Mouse (Mus musculus): ENCODE results near the gene Rap2c. TPM values are rescaled to one million over a fixed set of nuclear protein-coding genes. Genes with fewer than 3 reads are reported as not detected.

The Rap2c gene
- polyA plus RNA-seq, 1 experiment from 2014 or later: 47.7 TPM

GRCm38 (mm10) chrX:51035678-51036209 lies 17.9 kb upstream of the Rap2c start:
- no peaks in the 10 kb centered on the region for H3K4me1 ChIP-seq (ENCODE audit: control insufficient read depth, insufficient read depth, low read length)
- H3K9me3 ChIP-seq (ENCODE audit: control insufficient read depth, low read length): no peaks in the 10 kb centered on the region
- H3K4me2 ChIP-seq (ENCODE audit: low read depth, severe bottlenecking): no peak overlapping the region
- WGBS: 26% methylated on average over 7 of the region's 7 CpGs
- peak overlapping the region; percentile 42; the same call in 1 of the 2 replicates for H3K27ac ChIP-seq (replicated peaks; ENCODE audit: low read depth, low read length)
- no peak overlapping the region for H3K4me3 ChIP-seq (ENCODE audit: low read depth, low read length)
- DNase-seq (ENCODE audit: low spot score) (peak; percentile 33), ATAC-seq (ENCODE audit: insufficient number of reproducible peaks, low FRiP score, low TSS enrichment, low read depth) (peak; percentile 21; the same call in 1 of the 2 replicates)
- no peaks in the 10 kb centered on the region for H3K36me3 ChIP-seq (ENCODE audit: control insufficient read depth, insufficient read depth, low read length)
- H3K9ac ChIP-seq (ENCODE audit: low read length): no peak overlapping the region
- H3K27me3 ChIP-seq (ENCODE audit: control insufficient read depth, insufficient read depth, low read length): no peaks in the 10 kb centered on the region

GRCm38 (mm10) chrX:51019884-51020283 lies 2.1 kb upstream of the Rap2c start:
- ATAC-seq (ENCODE audit: insufficient number of reproducible peaks, low FRiP score, low TSS enrichment, low read depth) (no peak), DNase-seq (ENCODE audit: low spot score) (peak; percentile 38)
- Histone ChIP-seq H3K9me3 (ENCODE audit: control insufficient read depth, low read length) (no peaks in the 10 kb centered on the region), H3K27ac (replicated peaks; ENCODE audit: low read depth, low read length) (no peak overlapping the region), H3K4me1 (ENCODE audit: control insufficient read depth, insufficient read depth, low read length) (no peaks in the 10 kb centered on the region), H3K9ac (ENCODE audit: low read length) (no peak overlapping the region), H3K4me2 (ENCODE audit: low read depth, severe bottlenecking) (no peak overlapping the region), H3K27me3 (ENCODE audit: control insufficient read depth, insufficient read depth, low read length) (no peaks in the 10 kb centered on the region), H3K4me3 (ENCODE audit: low read depth, low read length) (no peak overlapping the region), H3K36me3 (ENCODE audit: control insufficient read depth, insufficient read depth, low read length) (no peaks in the 10 kb centered on the region)
- 29% methylated on average over 2 of the region's 2 CpGs for WGBS

- peak overlapping the region; percentile 87 for H3K9ac ChIP-seq (ENCODE audit: low read length)
- WGBS: 25% methylated on average over 29 of the region's 32 CpGs
- H3K4me1 ChIP-seq (ENCODE audit: control insufficient read depth, insufficient read depth, low read length): no peaks in the 10 kb centered on the region
- H3K27ac ChIP-seq (replicated peaks; ENCODE audit: low read depth, low read length): peak overlapping the region; percentile 95
- H3K4me2 ChIP-seq (ENCODE audit: low read depth, severe bottlenecking): peak overlapping the region; percentile 37
- DNase-seq (ENCODE audit: low spot score): peak; percentile 72
- H3K36me3 ChIP-seq (ENCODE audit: control insufficient read depth, insufficient read depth, low read length): no peaks in the 10 kb centered on the region
- ATAC-seq (ENCODE audit: insufficient number of reproducible peaks, low FRiP score, low TSS enrichment, low read depth): peak; percentile 88
- H3K9me3 ChIP-seq (ENCODE audit: control insufficient read depth, low read length): no peaks in the 10 kb centered on the region
- peak overlapping the region; percentile 49 for H3K4me3 ChIP-seq (ENCODE audit: low read depth, low read length)
- H3K27me3 ChIP-seq (ENCODE audit: control insufficient read depth, insufficient read depth, low read length): no peaks in the 10 kb centered on the region
Observed at GRCm38 (mm10) chrX:51018786-51019179, 965 bp upstream of the Rap2c start.

GRCm38 (mm10) chrX:51016926-51017325 lies 892 bp downstream of the Rap2c start:
- H3K36me3 ChIP-seq (ENCODE audit: control insufficient read depth, insufficient read depth, low read length): no peaks in the 10 kb centered on the region; the same call in 1 of the 2 replicates
- ATAC-seq (ENCODE audit: insufficient number of reproducible peaks, low FRiP score, low TSS enrichment, low read depth) (no peak), DNase-seq (ENCODE audit: low spot score) (peak; percentile 21)
- peak overlapping the region; percentile 49 for H3K4me2 ChIP-seq (ENCODE audit: low read depth, severe bottlenecking)
- H3K9me3 ChIP-seq (ENCODE audit: control insufficient read depth, low read length): no peaks in the 10 kb centered on the region
- H3K4me1 ChIP-seq (ENCODE audit: control insufficient read depth, insufficient read depth, low read length): no peaks in the 10 kb centered on the region
- H3K9ac ChIP-seq (ENCODE audit: low read length): peak overlapping the region; percentile 87
- 27% methylated on average over 12 of the region's 12 CpGs for WGBS
- no peak overlapping the region; the same call in 1 of the 2 replicates for H3K27ac ChIP-seq (replicated peaks; ENCODE audit: low read depth, low read length)
- no peaks in the 10 kb centered on the region for H3K27me3 ChIP-seq (ENCODE audit: control insufficient read depth, insufficient read depth, low read length)
- peak overlapping the region; percentile 49 for H3K4me3 ChIP-seq (ENCODE audit: low read depth, low read length)

- ATAC-seq (ENCODE audit: insufficient number of reproducible peaks, low FRiP score, low TSS enrichment, low read depth): no peak
Observed at GRCm38 (mm10) chrX:51012280-51012679, 5.5 kb downstream of the Rap2c start.

GRCm38 (mm10) chrX:51010323-51010722 lies 7.5 kb downstream of the Rap2c start:
- H3K4me1 ChIP-seq (ENCODE audit: control insufficient read depth, insufficient read depth, low read length): no peaks in the 10 kb centered on the region
- ATAC-seq (ENCODE audit: insufficient number of reproducible peaks, low FRiP score, low TSS enrichment, low read depth) (no peak), DNase-seq (ENCODE audit: low spot score) (no peak)
- no peaks in the 10 kb centered on the region; the same call in 1 of the 2 replicates for H3K36me3 ChIP-seq (ENCODE audit: control insufficient read depth, insufficient read depth, low read length)
- H3K9me3 ChIP-seq (ENCODE audit: control insufficient read depth, low read length): no peaks in the 10 kb centered on the region
- WGBS: 77% methylated on average over 4 of the region's 4 CpGs
- no peak overlapping the region for H3K27ac ChIP-seq (replicated peaks; ENCODE audit: low read depth, low read length)
- H3K4me3 ChIP-seq (ENCODE audit: low read depth, low read length): no peak overlapping the region
- no peak overlapping the region for H3K9ac ChIP-seq (ENCODE audit: low read length)
- H3K4me2 ChIP-seq (ENCODE audit: low read depth, severe bottlenecking): no peak overlapping the region
- no peaks in the 10 kb centered on the region for H3K27me3 ChIP-seq (ENCODE audit: control insufficient read depth, insufficient read depth, low read length)

More at GRCm38 (mm10) chrX:51012280-51012679, 5.5 kb downstream of the Rap2c start:
- Histone ChIP-seq H3K27me3 (ENCODE audit: control insufficient read depth, insufficient read depth, low read length) (no peaks in the 10 kb centered on the region), H3K27ac (replicated peaks; ENCODE audit: low read depth, low read length) (no peak overlapping the region), H3K4me1 (ENCODE audit: control insufficient read depth, insufficient read depth, low read length) (no peaks in the 10 kb centered on the region), H3K9me3 (ENCODE audit: control insufficient read depth, low read length) (no peaks in the 10 kb centered on the region), H3K9ac (ENCODE audit: low read length) (no peak overlapping the region), H3K36me3 (ENCODE audit: control insufficient read depth, insufficient read depth, low read length) (no peaks in the 10 kb centered on the region; the same call in 1 of the 2 replicates), H3K4me2 (ENCODE audit: low read depth, severe bottlenecking) (no peak overlapping the region), H3K4me3 (ENCODE audit: low read depth, low read length) (no peak overlapping the region)
- no peak for DNase-seq (ENCODE audit: low spot score)
- 66% methylated on average over 2 of the region's 2 CpGs for WGBS

GRCm38 (mm10) chrX:51000791-51001190 lies 17.0 kb downstream of the Rap2c start:
- WGBS: 86% methylated on average over 6 of the region's 6 CpGs
- Histone ChIP-seq H3K9me3 (ENCODE audit: control insufficient read depth, low read length) (no peaks in the 10 kb centered on the region), H3K36me3 (ENCODE audit: control insufficient read depth, insufficient read depth, low read length) (no peaks in the 10 kb centered on the region), H3K4me2 (ENCODE audit: low read depth, severe bottlenecking) (no peak overlapping the region), H3K4me1 (ENCODE audit: control insufficient read depth, insufficient read depth, low read length) (no peaks in the 10 kb centered on the region), H3K4me3 (ENCODE audit: low read depth, low read length) (no peak overlapping the region), H3K27me3 (ENCODE audit: control insufficient read depth, insufficient read depth, low read length) (no peaks in the 10 kb centered on the region), H3K27ac (replicated peaks; ENCODE audit: low read depth, low read length) (no peak overlapping the region), H3K9ac (ENCODE audit: low read length) (no peak overlapping the region)
- ATAC-seq (ENCODE audit: insufficient number of reproducible peaks, low FRiP score, low TSS enrichment, low read depth) (no peak), DNase-seq (ENCODE audit: low spot score) (no peak)

- H3K4me1 ChIP-seq (ENCODE audit: control insufficient read depth, insufficient read depth, low read length): no peaks in the 10 kb centered on the region
- no peak for ATAC-seq (ENCODE audit: insufficient number of reproducible peaks, low FRiP score, low TSS enrichment, low read depth)
- WGBS: 82% methylated on average over 2 of the region's 2 CpGs
- no peak overlapping the region for H3K4me2 ChIP-seq (ENCODE audit: low read depth, severe bottlenecking)
- no peak overlapping the region for H3K9ac ChIP-seq (ENCODE audit: low read length)
- H3K36me3 ChIP-seq (ENCODE audit: control insufficient read depth, insufficient read depth, low read length): no peaks in the 10 kb centered on the region
- no peaks in the 10 kb centered on the region for H3K27me3 ChIP-seq (ENCODE audit: control insufficient read depth, insufficient read depth, low read length)
- H3K9me3 ChIP-seq (ENCODE audit: control insufficient read depth, low read length): no peaks in the 10 kb centered on the region
- H3K27ac ChIP-seq (replicated peaks; ENCODE audit: low read depth, low read length): no peak overlapping the region
- no peak overlapping the region for H3K4me3 ChIP-seq (ENCODE audit: low read depth, low read length)
- no peak for DNase-seq (ENCODE audit: low spot score)
Observed at GRCm38 (mm10) chrX:50995310-50995709, 22.5 kb downstream of the Rap2c start.

GRCm38 (mm10) chrX:50991324-50991723 lies 26.5 kb downstream of the Rap2c start:
- no peak for DNase-seq (ENCODE audit: low spot score)
- Histone ChIP-seq H3K4me1 (ENCODE audit: control insufficient read depth, insufficient read depth, low read length) (no peaks in the 10 kb centered on the region), H3K9me3 (ENCODE audit: control insufficient read depth, low read length) (no peaks in the 10 kb centered on the region), H3K9ac (ENCODE audit: low read length) (no peak overlapping the region), H3K27ac (replicated peaks; ENCODE audit: low read depth, low read length) (no peak overlapping the region), H3K4me3 (ENCODE audit: low read depth, low read length) (no peak overlapping the region), H3K27me3 (ENCODE audit: control insufficient read depth, insufficient read depth, low read length) (no peaks in the 10 kb centered on the region), H3K36me3 (ENCODE audit: control insufficient read depth, insufficient read depth, low read length) (no peaks in the 10 kb centered on the region), H3K4me2 (ENCODE audit: low read depth, severe bottlenecking) (no peak overlapping the region)
- 85% methylated on average over 5 of the region's 5 CpGs for WGBS
- no peak for ATAC-seq (ENCODE audit: insufficient number of reproducible peaks, low FRiP score, low TSS enrichment, low read depth)

Data from limb, embryonic 11.5 days (tissue).